Mouse (Mus musculus): ENCODE measurements around the gene Lmcd1. TPM values are rescaled to one million over a fixed set of nuclear protein-coding genes. Genes with fewer than 3 reads are reported as not detected.

Gene Lmcd1
- polyA plus RNA-seq (2015; fragmentation: Nextera tagmentation; extraction: Ambion mirVana): 96.8 and 121 TPM in 2 replicates

DNA sequence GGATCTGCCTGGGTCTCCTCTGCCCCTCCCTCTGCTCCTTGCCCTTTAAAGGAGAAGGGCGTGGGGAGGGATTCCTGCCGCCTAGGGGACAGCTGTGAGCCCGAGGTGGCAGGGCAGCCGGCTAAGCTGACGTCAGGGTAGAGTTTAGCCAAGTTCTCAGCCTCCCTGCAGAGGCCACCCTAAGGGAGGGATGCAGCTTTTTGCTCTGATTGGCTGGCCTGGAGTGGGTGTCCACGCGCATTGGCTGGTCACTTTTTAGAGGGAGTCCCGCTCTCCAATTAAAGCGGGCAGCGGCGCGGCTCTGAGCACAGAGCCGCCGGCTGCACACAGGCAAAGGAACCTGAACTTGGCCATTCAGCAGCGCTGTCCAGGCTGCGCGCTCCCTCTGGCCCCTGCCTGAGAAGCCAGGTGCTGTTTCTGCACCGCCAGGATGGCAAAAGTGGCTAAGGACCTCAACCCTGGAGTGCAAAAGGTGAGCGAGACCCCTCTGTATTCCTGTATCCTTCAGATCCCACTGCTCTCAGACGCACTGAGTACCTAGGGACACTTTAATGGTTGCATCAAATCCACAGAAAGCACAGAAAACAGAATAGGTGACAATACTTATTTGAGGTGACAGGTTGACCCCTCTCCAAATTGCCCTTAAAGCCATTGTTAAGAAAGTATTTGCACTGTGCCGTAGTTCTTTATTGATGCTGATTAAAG, at the start of gene Lmcd1:
Lmcd1 (plus strand) TSS at position 258 of the 705 bp plus-strand sequence.

Other genes starting within 250 kb of the Lmcd1 start
- gene Ssu2, start 114.3 kb downstream of the Lmcd1 start, polyA plus RNA-seq (2015; fragmentation: Nextera tagmentation; extraction: Ambion mirVana): 1.4 TPM in 2 replicates
- 44.6 and 58.5 TPM in 2 replicates for gene Cav3, start 185.7 kb downstream of the Lmcd1 start, polyA plus RNA-seq (2015; fragmentation: Nextera tagmentation; extraction: Ambion mirVana)
- gene Oxtr, start 216.2 kb downstream of the Lmcd1 start, polyA plus RNA-seq (2015; fragmentation: Nextera tagmentation; extraction: Ambion mirVana): 0.05 TPM in 2 replicates

Measured in urinary bladder, postnatal 0 days (tissue).